Mouse (Mus musculus) thymus, adult 2 months (tissue): ENCODE measurements at regions not wholly inside any gene's neighbourhood (a gene's known extent, or its start where the extent isn't known, plus 50 kb on each side); places are given as distances from the start of the nearest gene placed in this dataset.

Experiments
- CTCF ChIP-seq: fragments of 200-500 bp; IDR thresholded peaks from 2 replicates; pipeline ENCODE4 v1.5.1; 2012; ENCODE audit warnings: mild to moderate bottlenecking, control low read depth, low read length, moderate library complexity, borderline replicate concordance; ENCODE audit not compliant: control insufficient read depth, poor library complexity, insufficient read depth; ENCODE audit errors: extremely low read depth
- POLR2A ChIP-seq: fragments of 200-500 bp; IDR thresholded peaks from 2 replicates; pipeline ENCODE4 v1.6.1; 2012; ENCODE audit warnings: mild to moderate bottlenecking, low read length, control low read depth, moderate library complexity; ENCODE audit not compliant: control insufficient read depth, poor library complexity, insufficient read depth; ENCODE audit errors: extremely low read depth

GRCm38 (mm10) chr2:144177268-144177667 is 93.2 kb upstream of the Mgme1 start:
- TF ChIP-seq POLR2A (no peak), CTCF (no peak)
